Comparison of ENCODE assay signal across 26 mouse cellular contexts in the genomic region with DNA sequence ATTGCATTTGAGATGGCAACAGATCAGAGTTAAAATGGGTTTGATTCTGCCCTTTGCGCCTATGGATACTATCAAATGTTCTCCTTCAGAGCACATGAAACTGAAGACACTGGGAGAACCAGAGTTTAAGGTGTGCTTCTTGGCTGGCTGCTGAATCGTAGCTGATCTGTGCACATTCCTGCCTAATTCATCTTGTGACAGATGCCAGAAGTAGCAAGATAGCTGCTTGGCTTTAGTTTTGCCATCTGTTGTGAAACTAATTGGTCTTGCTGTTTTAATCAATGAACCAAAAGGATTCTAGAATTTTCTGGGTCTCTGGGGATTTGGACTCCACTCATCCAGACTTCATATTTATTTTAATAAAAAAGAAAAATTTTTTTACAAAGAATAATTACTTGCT.
DNase-seq lines count a peak whose midpoint lies in the region; ATAC-seq lines count a peak whose summit lies in the region.
"Had no signal": no experiment of that assay in that cellular context is flagged by ENCODE, and none has a peak within 500 bp of the region (broad histone marks: within the 10 kb centered on the region; RNA-seq: fewer than 3 reads in every experiment).

No protein-coding gene starts in this region.

- DNase-seq in cerebellum, adult 9-11 months: peak; percentile 7
- DNase-seq in cerebellum, adult 11 months: no peak
- no peak for DNase-seq in forebrain, embryonic 11.5 days (ENCODE audit: low spot score)
- DNase-seq in midbrain, embryonic 14.5 days: peak; percentile 24
- no peak for DNase-seq in midbrain, embryonic 11.5 days (ENCODE audit: low spot score, missing footprints)
- peak; percentile 11 for DNase-seq in retina, postnatal 1 day
- no peak for DNase-seq in spleen, adult 12 weeks (ENCODE audit: low spot score)
- DNase-seq: adrenal gland, postnatal 25 days; cerebellum, adult 8-10 months; gastrocnemius, postnatal 14 days; heart, adult 2 months; kidney, postnatal 4 days; right cerebral cortex, postnatal 14 days; thymus, adult 18-20 months; thymus, postnatal 4 days had no signal

- H3K27ac ChIP-seq in forebrain, embryonic 15.5 days (replicated peaks): peak overlapping the region; percentile 56
- no peak overlapping the region for H3K27ac ChIP-seq in forebrain, embryonic 11.5 days (ENCODE audit: low read depth, low read length)
- no peak overlapping the region for H3K27ac ChIP-seq in midbrain, embryonic 14.5 days (replicated peaks; ENCODE audit: low read depth, low read length)
- no peak overlapping the region for H3K27ac ChIP-seq in midbrain, embryonic 11.5 days (ENCODE audit: low read depth, low read length)
- H3K27ac ChIP-seq: heart, adult 2 months; heart, embryonic 15.5 days; limb, embryonic 15.5 days; liver, embryonic 15.5 days; macrophage; midbrain, embryonic 10.5 days; neural tube, embryonic 13.5 days; stomach, embryonic 15.5 days had no signal

- no peaks in the 10 kb centered on the region for H3K36me3 ChIP-seq in forebrain, embryonic 15.5 days
- H3K36me3 ChIP-seq in forebrain, embryonic 11.5 days (ENCODE audit: control insufficient read depth, insufficient read depth, low read length): no peaks in the 10 kb centered on the region
- H3K36me3 ChIP-seq in midbrain, embryonic 14.5 days (ENCODE audit: control insufficient read depth, insufficient read depth, low read length): no peaks in the 10 kb centered on the region
- no peaks in the 10 kb centered on the region for H3K36me3 ChIP-seq in midbrain, embryonic 11.5 days (ENCODE audit: control insufficient read depth, insufficient read depth, low read length)
- H3K36me3 ChIP-seq: heart, embryonic 15.5 days; limb, embryonic 15.5 days; liver, embryonic 15.5 days; midbrain, embryonic 10.5 days; neural tube, embryonic 13.5 days; stomach, embryonic 15.5 days had no signal

- H3K9ac ChIP-seq in forebrain, embryonic 15.5 days (replicated peaks): no peak overlapping the region
- no peak overlapping the region for H3K9ac ChIP-seq in forebrain, embryonic 11.5 days (ENCODE audit: low read length)
- H3K9ac ChIP-seq in midbrain, embryonic 14.5 days (replicated peaks; ENCODE audit: low read length): no peak overlapping the region
- no peak overlapping the region for H3K9ac ChIP-seq in midbrain, embryonic 11.5 days (ENCODE audit: low read length)
- H3K9ac ChIP-seq: heart, embryonic 15.5 days; limb, embryonic 15.5 days; liver, embryonic 15.5 days; neural tube, embryonic 13.5 days; stomach, embryonic 15.5 days had no signal

- no peaks in the 10 kb centered on the region for H3K27me3 ChIP-seq in forebrain, embryonic 15.5 days
- H3K27me3 ChIP-seq in forebrain, embryonic 11.5 days (ENCODE audit: control insufficient read depth, insufficient read depth, low read length): no peaks in the 10 kb centered on the region
- no peaks in the 10 kb centered on the region for H3K27me3 ChIP-seq in midbrain, embryonic 14.5 days (ENCODE audit: control insufficient read depth, insufficient read depth, low read length)
- no peaks in the 10 kb centered on the region for H3K27me3 ChIP-seq in midbrain, embryonic 11.5 days (ENCODE audit: control insufficient read depth, insufficient read depth, low read length)
- H3K27me3 ChIP-seq: heart, embryonic 15.5 days; limb, embryonic 15.5 days; liver, embryonic 15.5 days; neural tube, embryonic 13.5 days; stomach, embryonic 15.5 days had no signal

- 60% methylated on average over 2 of the region's 2 CpGs for WGBS in forebrain, embryonic 15.5 days
- WGBS in forebrain, embryonic 11.5 days: 85% methylated on average over 2 of the region's 2 CpGs
- WGBS in midbrain, embryonic 14.5 days: 75% methylated on average over 2 of the region's 2 CpGs
- WGBS in midbrain, embryonic 11.5 days: 72% methylated on average over 2 of the region's 2 CpGs

- H3K4me2 ChIP-seq in forebrain, embryonic 15.5 days (replicated peaks): no peak overlapping the region
- H3K4me2 ChIP-seq in forebrain, embryonic 11.5 days (ENCODE audit: low read depth, low read length, severe bottlenecking): no peak overlapping the region
- H3K4me2 ChIP-seq in midbrain, embryonic 14.5 days (ENCODE audit: low read length): no peak overlapping the region
- no peak overlapping the region for H3K4me2 ChIP-seq in midbrain, embryonic 11.5 days
- H3K4me2 ChIP-seq: heart, embryonic 15.5 days; limb, embryonic 15.5 days; liver, embryonic 15.5 days; neural tube, embryonic 13.5 days; stomach, embryonic 15.5 days had no signal

- H3K4me3 ChIP-seq in forebrain, embryonic 15.5 days: no peak overlapping the region
- no peak overlapping the region for H3K4me3 ChIP-seq in forebrain, embryonic 11.5 days (ENCODE audit: low read depth, low read length)
- no peak overlapping the region for H3K4me3 ChIP-seq in midbrain, embryonic 14.5 days (replicated peaks; ENCODE audit: low read depth, low read length)
- no peak overlapping the region for H3K4me3 ChIP-seq in midbrain, embryonic 11.5 days (ENCODE audit: low read depth, low read length)
- H3K4me3 ChIP-seq: erythroblast, embryonic 14.5 days; heart, adult 2 months; heart, embryonic 15.5 days; limb, embryonic 15.5 days; liver, embryonic 15.5 days; midbrain, embryonic 10.5 days; neural tube, embryonic 13.5 days; stomach, embryonic 15.5 days had no signal

- peak; percentile 87 for ATAC-seq in forebrain, embryonic 15.5 days (replicated peaks)
- no peak for ATAC-seq in forebrain, embryonic 11.5 days (replicated peaks; ENCODE audit: low FRiP score)
- ATAC-seq in midbrain, embryonic 14.5 days (ENCODE audit: low FRiP score, low TSS enrichment): no peak
- ATAC-seq in midbrain, embryonic 11.5 days (ENCODE audit: low FRiP score): no peak
- ATAC-seq: CD4-positive, CD25-positive, alpha-beta regulatory T cell, adult 4 months; intestine, embryonic 16.5 days had no signal

- peaks cover 5% of the 10 kb centered on the region for H3K4me1 ChIP-seq in forebrain, embryonic 15.5 days
- no peaks in the 10 kb centered on the region for H3K4me1 ChIP-seq in forebrain, embryonic 11.5 days (replicated peaks; ENCODE audit: control insufficient read depth, insufficient read depth, low read length)
- H3K4me1 ChIP-seq in midbrain, embryonic 14.5 days (ENCODE audit: control insufficient read depth, insufficient read depth, low read length): no peaks in the 10 kb centered on the region
- no peaks in the 10 kb centered on the region for H3K4me1 ChIP-seq in midbrain, embryonic 11.5 days (ENCODE audit: control insufficient read depth, insufficient read depth, low read length)
- H3K4me1 ChIP-seq: heart, embryonic 15.5 days; limb, embryonic 15.5 days; liver, embryonic 15.5 days; midbrain, embryonic 10.5 days; neural tube, embryonic 13.5 days; stomach, embryonic 15.5 days had no signal

- H3K9me3 ChIP-seq in forebrain, embryonic 15.5 days: no peaks in the 10 kb centered on the region
- H3K9me3 ChIP-seq in forebrain, embryonic 11.5 days (ENCODE audit: control insufficient read depth, low read length): no peaks in the 10 kb centered on the region
- H3K9me3 ChIP-seq in midbrain, embryonic 14.5 days (ENCODE audit: control insufficient read depth, low read length): no peaks in the 10 kb centered on the region
- no peaks in the 10 kb centered on the region for H3K9me3 ChIP-seq in midbrain, embryonic 11.5 days (ENCODE audit: control insufficient read depth, low read length)
- H3K9me3 ChIP-seq: heart, embryonic 15.5 days; limb, embryonic 15.5 days; liver, embryonic 15.5 days; midbrain, embryonic 10.5 days; neural tube, embryonic 13.5 days; stomach, embryonic 15.5 days had no signal

Comparison
In these comparisons a context has a peak if more than half of its experiments do, and no peak if none do; other contexts are left out.
1. DNase-seq: peak in cerebellum, adult 9-11 months (single experiment), midbrain, embryonic 14.5 days (single experiment) and retina, postnatal 1 day (single experiment); none in cerebellum, adult 11 months (single experiment), forebrain, embryonic 11.5 days (single experiment), midbrain, embryonic 11.5 days (single experiment) and spleen, adult 12 weeks (single experiment).